Mouse (Mus musculus) thymus, postnatal 0 days (tissue): ENCODE results near the gene Cartpt. TPM values are rescaled to one million over a fixed set of nuclear protein-coding genes. Genes with fewer than 3 reads are reported as not detected.
"Not testable (repeated sequence)": the region's sequence is repeated elsewhere in the genome, so short reads cannot be mapped to it uniquely, and the experiment has no call there.

Experiments used
- DNase-seq: peaks from one replicate; pipeline ENCODE4 v3.0.0-alpha.2; 2015; ENCODE audit warnings: low spot score
- polyA plus RNA-seq: library from polyadenylated mRNA; unstranded; fragments of >200 nt; fragmentation: Nextera tagmentation; extraction: Ambion mirVana; gene quantifications from 2 replicates; pipeline ENCODE4 v1.2.1, GENCODE M21; 2015

The Cartpt gene
- polyA plus RNA-seq: 0.17 and 0.29 TPM in 2 replicates

DNA sequence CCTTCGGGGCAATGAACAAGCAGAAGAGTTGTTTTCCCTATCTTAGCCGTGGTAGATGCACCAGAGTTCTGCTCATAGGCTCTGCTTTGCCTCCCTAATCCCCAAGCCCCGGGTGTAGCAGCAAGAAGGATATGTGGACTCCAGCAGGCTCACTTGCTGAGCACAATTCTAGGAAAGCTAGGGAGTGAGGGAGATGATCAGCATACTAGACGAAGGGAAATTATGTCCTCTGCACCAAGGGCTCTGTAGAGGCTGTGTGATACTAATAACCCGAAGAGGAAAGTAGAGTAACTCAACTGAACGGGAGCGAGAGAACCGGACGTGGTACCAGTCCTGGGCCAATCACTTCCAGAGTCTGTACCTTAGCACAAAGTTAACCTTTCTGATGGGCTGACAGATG is at the start of gene Cartpt:
Cartpt (minus strand) TSS at position 127 of the 400 bp plus-strand sequence.
- DNase-seq: no peak

DNA sequence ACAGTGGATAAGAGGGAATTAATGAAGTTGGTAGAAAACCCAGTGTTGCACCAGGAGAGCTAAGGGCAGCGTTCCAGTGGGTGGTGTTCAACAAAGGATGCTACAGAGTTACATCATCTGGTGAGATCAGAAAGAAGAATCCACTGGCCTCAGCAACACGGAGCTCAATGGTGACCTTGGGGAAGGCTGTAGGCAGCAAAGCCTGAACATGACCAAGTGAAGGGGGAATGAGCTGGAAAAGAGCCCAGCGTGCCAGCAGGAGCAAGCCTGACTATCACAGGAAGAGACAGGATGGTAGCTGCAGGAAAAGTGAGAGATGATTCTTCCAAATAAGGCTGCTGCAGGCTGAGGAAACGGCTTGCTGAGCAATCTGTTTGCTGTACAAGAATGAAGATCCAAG is 46.5 kb upstream of the Cartpt start:
- no peak for DNase-seq

DNA sequence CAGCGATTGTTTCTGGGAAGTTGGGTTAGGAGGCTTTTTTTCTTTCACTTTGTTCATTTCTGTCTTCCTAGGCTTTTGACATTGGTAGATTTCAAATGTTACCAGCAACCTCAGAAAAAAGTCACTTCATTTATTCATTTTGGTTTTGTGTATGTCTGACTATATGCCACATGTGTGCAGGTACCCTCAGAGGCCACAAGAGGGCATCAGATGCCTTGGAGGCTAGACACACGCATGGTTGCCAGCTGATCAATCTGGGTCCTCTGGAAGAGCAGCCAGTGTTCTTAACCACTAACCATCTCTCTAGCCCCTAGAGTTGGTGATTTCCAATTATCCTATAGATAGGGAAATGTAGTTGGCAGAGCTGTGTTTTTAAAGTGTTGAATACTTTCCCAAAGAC is 42.6 kb upstream of the Cartpt start:
- DNase-seq: no peak

DNA sequence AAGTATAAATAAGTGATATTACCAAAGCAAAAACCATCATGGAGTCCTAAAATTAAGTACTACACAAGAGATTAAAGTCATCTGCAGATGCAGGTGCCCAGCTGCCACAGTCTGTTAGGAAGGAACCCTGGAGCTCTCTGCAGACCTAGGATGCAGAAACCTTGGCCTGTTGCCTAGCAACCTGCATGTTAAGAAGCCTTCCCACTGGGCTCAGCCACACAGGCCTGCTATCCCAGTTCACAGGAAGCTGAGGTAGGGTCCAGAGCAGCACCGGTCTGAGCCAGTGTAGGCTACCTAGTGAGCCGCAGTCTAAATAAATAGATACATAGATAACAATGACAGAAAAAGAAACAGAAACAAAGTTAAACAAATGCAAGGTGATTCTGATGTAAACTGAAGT is 39.7 kb upstream of the Cartpt start:
- no peak for DNase-seq

DNA sequence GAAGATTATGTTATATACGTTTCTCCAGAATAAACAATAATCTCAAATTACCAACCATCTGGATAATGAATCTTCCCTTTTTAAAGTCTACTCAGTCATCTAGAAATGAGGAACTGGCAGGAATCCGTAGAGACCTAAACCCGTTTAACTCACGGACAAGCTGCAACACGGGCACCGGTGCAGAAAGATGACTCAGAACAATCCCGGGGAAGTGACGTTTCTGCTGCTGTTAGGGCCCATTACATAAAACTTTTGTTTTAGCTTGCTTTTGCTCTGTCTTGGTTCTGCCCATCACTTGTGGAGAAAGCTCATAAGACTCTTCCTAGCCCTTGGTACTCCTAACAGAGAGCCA is 38.4 kb upstream of the Cartpt start:
- DNase-seq: no peak

DNA sequence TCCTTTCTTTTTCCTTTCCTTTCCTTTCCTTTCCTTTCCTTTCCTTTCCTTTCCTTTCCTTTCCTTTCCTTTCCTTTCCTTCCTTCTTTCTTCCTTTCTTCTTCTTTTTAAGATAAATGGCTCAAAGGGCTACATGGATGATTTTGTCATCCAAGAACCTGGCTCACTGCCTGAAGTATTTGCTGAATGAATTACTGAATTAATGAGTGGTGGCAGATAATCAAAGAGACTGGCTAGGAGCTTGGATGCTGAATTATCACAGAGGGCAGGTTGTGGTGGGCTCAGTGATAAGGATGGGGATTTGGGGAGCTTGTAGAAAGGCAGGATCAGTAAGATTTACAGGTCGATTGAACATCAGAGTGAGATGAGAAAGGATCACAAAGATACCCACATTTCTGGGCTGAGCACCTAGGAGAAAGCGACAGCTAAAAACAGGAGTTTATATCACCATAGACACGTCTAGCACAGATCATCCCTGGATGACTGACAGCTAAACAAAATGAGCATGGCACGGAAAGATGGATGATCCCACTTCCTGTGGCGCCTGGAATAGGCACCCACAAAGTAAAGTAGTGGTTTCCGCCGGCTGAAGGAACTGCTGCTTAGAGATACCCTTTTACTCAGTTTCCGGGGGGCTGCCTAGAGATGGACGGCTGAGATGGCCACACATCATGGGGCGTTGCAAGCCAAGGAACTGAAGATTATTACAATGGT is 37.9 kb upstream of the Cartpt start:
- DNase-seq: peak; percentile 18

DNA sequence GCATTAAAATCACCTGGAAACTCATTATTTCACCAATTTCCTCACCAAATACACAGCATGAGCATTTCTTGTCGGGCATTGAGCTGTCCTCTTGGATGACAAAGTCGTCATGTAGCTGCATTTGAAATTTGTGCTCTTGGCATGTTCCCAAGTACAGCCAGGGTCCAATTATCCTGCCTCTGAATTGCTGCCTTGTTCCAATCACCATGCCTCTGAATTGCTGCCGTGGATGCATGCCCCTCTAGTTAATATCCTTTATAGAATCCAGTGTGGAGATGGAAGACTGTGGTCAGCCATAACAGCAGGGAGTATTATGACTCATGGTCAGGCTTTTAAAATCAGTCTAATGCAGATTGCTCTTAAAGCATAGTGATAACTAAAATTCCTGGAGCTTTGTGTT is 36.9 kb upstream of the Cartpt start:
- no peak for DNase-seq

DNA sequence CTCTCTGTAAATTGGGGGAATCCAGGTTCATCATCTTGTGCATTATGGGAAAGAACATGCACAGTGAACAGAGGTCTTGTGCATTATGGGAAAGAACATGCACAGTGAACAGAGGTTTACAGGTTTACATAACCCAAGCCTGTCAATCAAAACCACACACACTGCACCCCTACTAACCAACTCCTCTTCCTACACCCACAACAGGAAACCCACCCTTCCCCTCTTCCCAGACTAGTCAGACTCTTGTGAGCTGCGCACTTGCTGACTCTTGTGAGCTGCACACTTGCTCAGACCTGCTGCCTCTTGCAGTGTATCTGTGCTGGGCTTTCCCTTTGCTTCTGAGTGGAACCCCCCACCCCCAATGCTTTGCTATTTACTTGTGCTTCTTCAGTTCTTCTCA is 31.5 kb upstream of the Cartpt start:
- peak; percentile 50 for DNase-seq

DNA sequence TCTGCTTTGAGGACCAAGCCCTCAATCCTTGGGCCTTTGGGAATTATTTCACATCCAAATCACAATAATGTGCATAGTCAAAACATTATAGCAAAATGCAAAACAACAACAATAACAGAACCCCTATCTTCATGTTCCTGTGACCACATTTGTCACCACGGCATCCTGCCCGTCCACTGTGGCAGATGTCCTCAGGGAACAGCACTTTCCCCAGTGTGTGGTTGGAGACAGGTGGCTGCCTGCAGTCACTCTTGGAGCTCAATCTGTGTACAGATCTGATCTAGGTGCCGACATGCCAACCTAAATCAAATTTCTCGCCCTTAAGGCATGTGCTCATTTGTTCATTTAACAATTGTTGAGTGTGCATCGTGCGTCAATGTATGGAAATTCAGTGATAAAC is 30.6 kb upstream of the Cartpt start:
- DNase-seq: no peak

DNA sequence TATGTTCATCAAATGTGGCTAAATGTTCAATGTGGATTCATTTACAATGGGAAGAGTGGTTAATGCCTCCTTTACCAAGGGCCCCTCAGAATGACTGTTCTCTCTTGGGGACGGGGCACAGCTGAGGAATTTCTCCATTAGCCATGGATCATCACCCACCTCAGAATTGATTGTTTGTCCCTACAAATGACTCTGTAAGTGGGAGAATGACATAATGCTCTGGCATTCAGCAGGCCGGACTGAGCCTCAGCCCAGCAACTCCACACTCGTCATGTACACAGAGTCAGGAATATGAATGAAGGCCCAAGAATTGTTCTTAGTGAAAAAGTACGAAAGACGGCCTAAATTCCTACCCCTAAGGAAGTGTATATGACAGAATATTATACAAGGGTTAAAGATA is 25.4 kb upstream of the Cartpt start:
- no peak for DNase-seq

DNA sequence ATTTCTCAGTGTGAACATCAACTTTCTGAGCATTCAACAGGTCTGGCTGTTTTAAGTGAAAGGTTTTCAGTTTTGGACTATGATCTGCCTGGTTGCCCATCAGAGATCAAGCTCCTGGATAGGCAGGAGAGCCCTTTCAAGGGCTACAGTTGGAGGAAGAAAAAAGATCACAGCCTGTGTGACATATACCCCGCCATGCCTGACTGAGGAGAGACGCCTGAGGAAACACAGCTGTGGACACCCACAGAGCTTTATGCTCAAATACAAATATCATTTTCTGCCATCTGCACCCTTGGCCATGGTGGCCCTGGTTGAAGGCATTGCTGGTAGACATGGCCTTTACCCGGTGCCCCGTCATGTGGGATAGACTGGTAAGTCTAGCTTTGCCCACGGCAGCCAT is 14.7 kb upstream of the Cartpt start:
- DNase-seq: no peak

DNA sequence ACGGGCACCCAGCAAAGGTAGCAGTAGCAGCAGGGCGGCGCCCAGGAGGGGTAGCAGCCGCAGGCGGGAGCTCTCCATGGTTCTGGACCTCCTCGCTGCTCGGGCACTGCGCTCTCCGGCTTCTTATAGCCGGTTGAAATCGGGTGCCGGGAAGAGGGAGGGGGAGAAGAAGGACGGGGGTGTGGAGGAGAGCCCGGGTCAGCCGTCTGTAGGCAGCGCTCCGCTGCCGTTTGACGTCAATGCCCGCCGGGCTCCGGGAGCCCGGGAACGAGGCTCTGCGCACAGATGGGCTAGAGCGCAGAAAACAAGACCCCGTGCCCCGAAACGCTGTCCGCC is 366 bp downstream of the Cartpt start:
- peak; percentile 17 for DNase-seq

DNA sequence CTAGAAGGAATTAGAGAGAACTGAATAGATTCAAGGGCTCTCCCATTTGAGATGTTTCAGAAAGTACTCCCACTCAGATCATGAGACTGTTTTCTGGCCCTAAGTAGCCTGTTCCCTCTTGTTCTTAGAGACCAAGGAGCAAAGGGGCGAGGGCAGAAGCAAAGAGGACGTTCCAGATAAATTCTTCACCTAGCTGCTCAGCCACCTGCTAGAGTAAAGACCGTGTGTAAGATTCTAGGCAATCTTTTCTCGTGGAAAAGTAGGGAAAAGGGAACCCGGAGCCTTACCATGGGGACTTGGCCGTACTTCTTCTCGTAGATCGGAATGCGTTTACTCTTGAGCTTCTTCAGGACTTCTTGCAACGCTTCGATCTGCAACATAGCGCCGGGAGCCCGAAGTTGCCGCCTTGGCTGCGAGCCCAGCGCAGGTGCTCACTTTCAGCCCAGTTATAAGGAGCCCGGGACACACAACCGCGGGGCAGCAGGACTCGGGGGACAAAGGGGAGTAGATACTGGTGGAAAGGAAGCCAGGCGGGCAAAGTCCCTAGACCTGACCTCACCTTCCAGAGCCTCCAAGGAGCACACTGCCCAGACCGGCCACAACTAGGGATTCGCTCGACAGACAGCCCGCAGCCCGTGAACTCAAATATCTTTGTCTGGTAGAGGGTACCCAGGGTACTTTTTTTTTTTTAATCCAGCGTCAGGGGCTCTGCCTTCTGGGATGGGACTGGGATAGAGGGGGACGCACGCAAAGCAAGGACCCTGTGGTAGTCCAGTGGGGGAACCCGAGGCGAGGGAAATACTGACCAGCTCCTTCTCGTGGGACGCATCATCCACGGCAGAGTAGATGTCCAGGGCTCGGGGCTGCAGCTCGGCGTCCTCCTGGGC is 978 bp downstream of the Cartpt start:
- no peak for DNase-seq

DNA sequence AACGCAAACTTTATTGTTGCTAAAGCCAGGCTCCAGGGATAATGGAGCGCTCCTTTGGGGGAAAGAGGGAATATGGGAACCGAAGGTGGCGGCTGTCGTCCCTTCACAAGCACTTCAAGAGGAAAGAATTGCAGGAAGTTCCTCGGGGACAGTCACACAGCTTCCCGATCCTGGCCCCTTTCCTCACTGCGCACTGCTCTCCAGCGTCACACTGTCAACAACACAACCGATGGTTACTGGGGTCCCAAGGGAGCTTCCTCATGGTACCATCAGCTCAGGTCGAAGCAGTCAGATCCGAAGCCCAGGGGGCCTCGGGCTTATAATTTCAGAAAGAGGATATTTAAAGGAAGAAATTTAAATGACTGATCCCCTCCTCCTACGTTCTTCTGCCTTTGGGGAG is 2.1 kb downstream of the Cartpt start:
- no peak for DNase-seq

DNA sequence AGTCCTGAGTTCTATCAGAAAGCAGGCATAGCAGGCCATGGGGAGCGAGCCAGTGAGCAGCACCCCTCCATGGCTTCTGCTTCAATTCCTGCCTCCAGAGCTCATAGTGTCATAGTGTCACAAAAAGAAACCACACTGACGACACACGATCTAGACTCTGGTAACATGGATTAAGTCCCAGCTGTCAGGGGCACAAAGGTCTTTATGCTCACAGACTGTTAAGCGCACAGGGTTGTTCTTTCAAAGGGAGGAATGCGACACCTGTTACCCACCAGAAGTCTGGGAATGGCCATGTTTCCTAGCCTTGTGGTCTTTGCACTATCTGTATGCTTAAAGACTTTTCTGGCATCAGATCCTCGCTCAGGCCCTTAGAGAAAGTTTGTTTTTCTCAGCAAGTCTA is 15.3 kb downstream of the Cartpt start:
- no peak for DNase-seq

DNA sequence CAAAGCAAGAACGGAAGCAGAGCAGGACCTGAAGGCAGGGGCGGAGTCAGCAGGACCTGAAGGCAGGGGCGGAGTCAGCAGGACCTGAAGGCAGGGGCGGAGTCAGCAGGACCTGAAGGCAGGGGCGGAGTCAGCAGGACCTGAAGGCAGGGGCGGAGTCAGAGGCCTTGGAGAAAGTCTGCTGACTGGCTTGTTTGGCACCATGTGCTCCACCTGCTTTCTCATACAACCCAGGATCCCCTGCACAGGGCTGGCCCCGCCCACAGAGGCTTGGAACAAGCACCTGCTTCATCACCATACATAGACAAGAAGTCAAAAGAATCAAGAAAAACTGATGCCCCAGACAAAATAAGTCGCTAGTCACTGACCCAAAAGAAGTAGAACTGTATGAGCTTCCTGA is 19.1 kb downstream of the Cartpt start:
- not testable (repeated sequence) for DNase-seq

DNA sequence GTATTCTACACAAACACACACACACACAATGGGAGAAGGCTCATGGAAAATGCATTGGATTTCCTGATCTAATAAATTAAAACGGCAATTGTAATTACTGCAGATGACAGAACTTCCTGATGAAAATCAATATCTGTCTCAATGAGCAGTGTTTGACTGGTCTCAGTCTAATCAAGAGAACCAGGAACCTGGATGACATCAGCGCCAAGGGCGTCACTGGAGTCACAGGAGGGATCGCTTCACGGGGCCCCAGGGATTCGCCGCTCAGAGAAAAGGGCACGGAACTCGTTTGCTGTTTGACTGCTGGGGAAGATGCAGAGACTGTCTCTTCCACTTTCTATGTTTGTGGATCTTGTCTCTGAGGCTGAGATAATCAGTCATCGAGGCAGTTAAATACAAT is 21.2 kb downstream of the Cartpt start:
- DNase-seq: no peak

DNA sequence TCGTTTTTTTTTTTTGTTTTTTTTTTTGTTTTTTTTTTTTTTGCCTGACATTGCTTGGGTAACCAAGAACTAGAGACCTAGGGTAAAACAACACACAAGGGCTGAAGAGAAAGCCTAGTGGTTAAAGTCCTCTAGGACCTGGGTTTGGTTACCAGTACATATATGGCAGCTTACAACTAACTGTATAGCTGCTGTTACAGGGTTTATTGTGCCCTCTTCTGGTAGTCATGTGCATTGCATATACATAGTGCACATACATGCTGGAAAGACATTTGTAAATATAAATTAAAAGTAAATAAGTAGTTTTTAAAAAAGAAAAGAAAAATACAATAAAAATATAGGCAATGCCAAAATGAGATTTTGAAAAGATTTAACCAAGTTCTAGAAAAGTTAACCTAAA is 28.8 kb downstream of the Cartpt start:
- no peak for DNase-seq

DNA sequence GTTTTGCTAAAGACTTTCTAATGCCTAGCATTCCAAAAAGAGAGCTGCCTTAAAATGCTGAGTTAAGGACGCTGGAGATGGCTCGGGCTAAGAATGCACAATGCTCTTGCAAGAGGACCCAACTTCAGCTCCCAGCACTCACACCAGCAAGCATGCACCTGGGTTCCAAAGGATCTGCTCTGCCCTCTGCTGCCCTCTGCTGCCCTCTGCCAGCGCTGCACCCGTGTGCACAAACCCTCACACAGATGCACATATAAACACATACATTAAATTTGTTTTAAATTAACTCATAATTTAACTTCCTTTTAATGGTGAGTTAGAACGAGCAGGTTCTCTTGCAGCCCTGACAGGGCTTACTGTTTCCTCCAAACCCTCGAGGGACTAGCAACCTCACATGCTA is 32.5 kb downstream of the Cartpt start:
- no peak for DNase-seq

DNA sequence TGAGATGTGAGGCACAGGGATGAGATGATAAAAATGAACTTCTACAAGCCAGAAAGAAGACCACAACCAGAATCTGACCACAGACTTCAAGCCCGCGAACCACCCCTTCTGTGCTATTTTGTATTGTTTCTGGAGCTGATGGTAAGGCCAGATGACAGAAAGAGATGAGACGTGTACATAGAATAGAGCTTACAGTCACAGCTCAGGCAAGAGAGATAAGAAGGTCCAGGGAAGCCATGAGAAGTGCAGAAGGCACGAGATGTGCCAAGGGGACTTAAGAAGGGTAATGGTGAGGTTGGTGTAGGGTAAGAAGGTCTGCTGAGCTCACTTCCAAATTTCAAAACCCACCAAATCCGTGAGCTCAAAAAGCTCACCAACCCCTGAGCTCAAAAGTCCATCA is 36.6 kb downstream of the Cartpt start:
- DNase-seq: no peak

DNA sequence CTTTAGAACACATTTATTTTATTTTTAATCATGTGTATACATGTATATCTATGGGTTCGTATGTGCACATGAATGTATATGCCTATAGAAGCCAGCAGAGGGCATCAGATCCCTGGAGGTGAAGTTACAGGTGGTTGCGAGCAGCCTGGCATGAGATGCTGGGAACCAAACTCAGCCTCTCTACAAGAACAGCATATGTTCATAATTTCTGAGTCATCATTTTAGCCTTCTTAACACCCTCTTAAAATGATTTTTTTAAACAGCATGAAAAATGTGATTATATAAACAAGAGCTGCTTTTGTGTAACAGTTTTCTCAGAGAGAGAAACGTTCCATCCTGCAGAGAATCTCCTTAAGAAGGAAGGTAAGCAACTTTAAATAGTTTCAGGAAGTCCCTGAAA is 40.2 kb downstream of the Cartpt start:
- no peak for DNase-seq

DNA sequence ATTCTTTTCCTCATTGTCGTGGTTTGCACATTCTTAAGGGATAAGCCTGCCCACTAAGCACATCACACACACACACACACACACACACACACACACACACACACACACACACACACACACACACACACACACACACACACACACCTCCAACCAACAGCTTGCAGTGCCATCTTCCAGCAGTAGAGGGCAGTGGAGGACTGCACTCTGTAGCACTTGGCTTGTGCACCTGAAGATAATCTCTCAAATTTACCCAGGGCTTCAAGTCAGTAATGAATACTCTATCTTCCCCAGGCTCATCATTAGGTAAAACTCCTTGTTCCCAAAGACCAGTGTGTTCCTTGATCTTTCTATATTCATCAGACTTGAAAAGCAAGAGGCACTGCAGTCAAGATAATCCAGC is 41.8 kb downstream of the Cartpt start:
- peak; percentile 61 for DNase-seq

DNA sequence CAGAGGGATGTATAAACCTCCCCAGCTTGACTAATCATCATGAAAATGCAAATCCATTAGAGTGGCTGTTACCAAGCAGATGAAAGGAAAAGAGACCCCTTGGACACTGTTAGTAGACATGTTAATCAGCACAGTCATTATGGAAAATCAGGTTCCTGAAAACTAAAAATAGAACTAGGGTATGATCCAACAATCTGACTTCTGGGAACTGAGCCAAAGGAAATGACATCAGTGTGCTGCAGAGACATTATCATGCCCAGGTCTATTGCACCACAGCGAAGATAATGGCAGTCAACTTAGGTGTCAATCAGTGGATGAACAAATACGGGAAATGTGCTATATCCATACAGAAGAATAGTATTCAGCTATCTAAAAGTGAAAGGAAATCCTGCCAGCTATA is 43.0 kb downstream of the Cartpt start:
- DNase-seq: no peak
